Mouse (Mus musculus) G1E (cell line): ENCODE results near the gene Tmem203.

Source experiments
- CTCF ChIP-seq: IDR thresholded peaks from 2 replicates; pipeline ENCODE4 v1.5.1; 2012; ENCODE audit warnings: low read depth, low read length, inconsistent platforms, mixed read lengths
- POLR2AphosphoS5 ChIP-seq: IDR thresholded peaks from 2 replicates; pipeline ENCODE4 v1.6.1; 2012; ENCODE audit warnings: low read depth, low read length, inconsistent platforms; ENCODE audit not compliant: insufficient replicate concordance
- TAL1 ChIP-seq: conservative IDR thresholded peaks from 2 replicates; pipeline ENCODE4 v1.6.1; 2012; ENCODE audit warnings: low read depth, low read length, inconsistent platforms, mixed read lengths

DNA sequence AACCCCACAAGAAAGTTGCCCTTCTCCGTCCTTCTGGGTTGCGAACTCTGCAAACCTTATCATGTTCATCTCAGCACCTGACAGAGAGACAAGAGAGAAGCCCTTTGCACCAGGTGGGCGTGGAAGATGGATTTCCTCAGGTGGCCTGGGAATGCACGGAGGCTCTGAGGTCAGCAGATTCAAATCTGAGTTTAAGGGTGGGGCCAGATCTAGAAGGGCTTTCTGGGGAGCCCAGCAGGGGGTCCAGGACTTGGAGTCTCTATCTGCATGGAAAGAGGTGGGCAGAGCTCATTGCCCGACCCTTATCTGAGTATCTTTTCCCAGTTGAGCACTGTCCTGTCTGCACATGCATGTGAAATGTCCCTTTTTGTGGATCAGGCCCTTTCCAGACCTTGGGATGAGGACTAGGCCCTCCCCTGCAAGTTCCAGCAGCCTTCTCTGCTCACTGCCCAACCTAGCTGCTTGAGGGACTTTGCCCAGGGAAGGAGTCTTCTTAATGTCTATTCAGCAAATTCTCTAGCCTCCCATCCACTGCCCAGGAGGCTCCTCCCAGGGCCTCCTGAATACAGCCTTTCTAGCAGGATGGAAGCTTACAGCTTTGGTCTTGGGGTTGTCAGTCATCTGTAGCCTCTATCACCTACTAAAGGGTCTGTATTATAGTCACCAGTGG, 20.6 kb upstream of the Tmem203 start:
- TF ChIP-seq CTCF, result no peak
- TF ChIP-seq TAL1, result no peak
- TF ChIP-seq POLR2AphosphoS5, result no peak
